In genomic region chr12:77491478-77491877, GRCm38 (mm10) we compare ENCODE assay signal across 19 mouse cellular contexts.
DNase-seq lines count a peak whose midpoint lies in the region; ATAC-seq and TF ChIP-seq lines count a peak whose summit lies in the region.
"Had no signal": no experiment of that assay in that cellular context is flagged by ENCODE, and none has a peak within 500 bp of the region (broad histone marks: within the 10 kb centered on the region; RNA-seq: fewer than 3 reads in every experiment).

No protein-coding gene starts in this region.

- no peaks in the 10 kb centered on the region for H3K9me3 ChIP-seq in heart, embryonic 10.5 days
- H3K9me3 ChIP-seq: embryonic facial prominence, embryonic 12.5 days; neural tube, embryonic 12.5 days had no signal

- no peak for TF ChIP-seq CTCF in layer of hippocampus, adult 2 months (conservative IDR thresholded peaks at IDR 0.05)

- H3K27me3 ChIP-seq in heart, embryonic 10.5 days (ENCODE audit: insufficient read depth, poor library complexity, severe bottlenecking): peaks cover 67% of the 10 kb centered on the region
- H3K27me3 ChIP-seq: embryonic facial prominence, embryonic 12.5 days; neural tube, embryonic 12.5 days had no signal

- no peak for DNase-seq in cerebellum, postnatal 4 days (ENCODE audit: low spot score in 2 of 2)
- peak; percentile 17 to 45 for DNase-seq in layer of hippocampus, adult 2 months (ENCODE audit: low spot score in 2 of 2)
- no peak for DNase-seq in layer of hippocampus, postnatal 36 days
- peak; percentile 68 to 77 for DNase-seq in cerebellum, postnatal 25 days
- no peak for DNase-seq in ovary, adult 18-20 months (ENCODE audit: low spot score)
- DNase-seq in right cerebral cortex, postnatal 14 days: no peak
- no peak for DNase-seq in heart, embryonic 10.5 days (ENCODE audit: low spot score)
- DNase-seq: adrenal gland, postnatal 10 days; gastrocnemius, postnatal 36 days; heart, postnatal 10 days; kidney, adult 11 months; right cerebral cortex, adult 18-20 months; thymus, postnatal 14 days had no signal

- WGBS in heart, embryonic 10.5 days: 71% methylated on average over 3 of the region's 3 CpGs

- peak; percentile 70; the same call in 1 of the 2 replicates for ATAC-seq in cerebellum, adult (ENCODE audit: insufficient number of reproducible peaks, low FRiP score, low TSS enrichment)

- H3K36me3 ChIP-seq in heart, embryonic 10.5 days: no peaks in the 10 kb centered on the region
- H3K36me3 ChIP-seq: embryonic facial prominence, embryonic 12.5 days; neural tube, embryonic 12.5 days had no signal

- H3K4me3 ChIP-seq in layer of hippocampus, adult 2 months: no peak overlapping the region
- H3K4me3 ChIP-seq in heart, embryonic 10.5 days: no peak overlapping the region
- H3K4me3 ChIP-seq: embryonic facial prominence, embryonic 12.5 days; erythroblast, embryonic 14.5 days; neural tube, embryonic 12.5 days had no signal

- H3K4me1 ChIP-seq in heart, embryonic 10.5 days: no peaks in the 10 kb centered on the region
- H3K4me1 ChIP-seq: embryonic facial prominence, embryonic 12.5 days; neural tube, embryonic 12.5 days had no signal

- H3K27ac ChIP-seq in layer of hippocampus, adult 2 months: no peak overlapping the region
- no peak overlapping the region for H3K27ac ChIP-seq in heart, embryonic 10.5 days
- H3K27ac ChIP-seq: embryonic facial prominence, embryonic 12.5 days; kidney, postnatal 0 days; liver, embryonic 14.5 days; neural tube, embryonic 12.5 days had no signal

Comparison
In these comparisons a context has a peak if more than half of its experiments do, and no peak if none do; other contexts are left out.
1. DNase-seq: peak in layer of hippocampus, adult 2 months (2 of 2) and cerebellum, postnatal 25 days (2 of 2); none in cerebellum, postnatal 4 days (0 of 2), layer of hippocampus, postnatal 36 days (0 of 2), ovary, adult 18-20 months (single experiment), right cerebral cortex, postnatal 14 days (single experiment) and heart, embryonic 10.5 days (single experiment).